Mouse (Mus musculus) midbrain, postnatal 0 days (tissue): ENCODE data around the gene Tfcp2. TPM values are rescaled to one million over a fixed set of nuclear protein-coding genes. Genes with fewer than 3 reads are reported as not detected.

Experiments
- ATAC-seq: fragments of 200-750 bp; cut with Nextera tagmentation; 2 replicates; pipeline ENCODE4 v1.8.0; 2017; ENCODE audit warnings: moderate number of reproducible peaks, mild to moderate bottlenecking, moderate TSS enrichment, moderate library complexity; ENCODE audit not compliant: low FRiP score
- DNase-seq: peaks from one replicate; pipeline ENCODE4 v3.0.0-alpha.2; 2015; ENCODE audit warnings: low spot score
- H3K27ac ChIP-seq: fragments of 300-500 bp; sonication (generic); 2 replicates; pipeline ENCODE4 v1.5.1; 2014; ENCODE audit warnings: low read depth, mild to moderate bottlenecking, low read length, mixed read lengths
- H3K27me3 ChIP-seq: fragments of 300-500 bp; sonication (generic); 2 replicates; pipeline ENCODE4 v1.6.1; 2014; ENCODE audit warnings: low read length, control low read depth, mixed read lengths; ENCODE audit not compliant: insufficient read depth
- H3K36me3 ChIP-seq: fragments of 300-500 bp; sonication (generic); 2 replicates; pipeline ENCODE4 v1.6.1; 2014; ENCODE audit warnings: low read length, control low read depth, mixed read lengths; ENCODE audit not compliant: insufficient read depth
- H3K4me1 ChIP-seq: fragments of 300-500 bp; sonication (generic); 2 replicates; pipeline ENCODE4 v1.6.1; 2014; ENCODE audit warnings: mild to moderate bottlenecking, control low read depth, antibody characterized with exemption, low read length, mixed read lengths; ENCODE audit not compliant: insufficient read depth
- H3K4me2 ChIP-seq: fragments of 300-500 bp; sonication (generic); 2 replicates; pipeline ENCODE4 v1.6.1; 2014; ENCODE audit warnings: low read depth, mild to moderate bottlenecking, low read length, mixed read lengths; ENCODE audit not compliant: poor library complexity, severe bottlenecking
- H3K4me3 ChIP-seq: fragments of 300-500 bp; sonication (generic); 2 replicates; pipeline ENCODE4 v1.5.1; 2014; ENCODE audit warnings: low read depth, mild to moderate bottlenecking, low read length, moderate library complexity
- H3K9ac ChIP-seq: fragments of 300-500 bp; sonication (generic); replicated peaks from 2 replicates; pipeline ENCODE4 v1.6.1; 2014; ENCODE audit warnings: mild to moderate bottlenecking, low read length, moderate library complexity, mixed read lengths; ENCODE audit not compliant: poor library complexity, severe bottlenecking
- H3K9me3 ChIP-seq: fragments of 300-500 bp; sonication (generic); 2 replicates; pipeline ENCODE4 v1.6.1; 2016; ENCODE audit warnings: low read length, control low read depth
- CTCF ChIP-seq: IDR thresholded peaks from 2 replicates; pipeline ENCODE4 v1.5.1; 2016; ENCODE audit warnings: antibody characterized with exemption, mild to moderate bottlenecking
- WGBS: fragments of 180-500 bp; shearing (Covaris S2); extraction: QIAGEN DNeasy Blood & Tissue Kit; methylation state at CpG from one replicate; pipeline ENCODE4 v1.1.7; 2014; 5-methylcytosine and 5-hydroxymethylcytosine counted together
- polyA plus RNA-seq: library from polyadenylated mRNA; unstranded; fragments of >200 nt; fragmentation: Nextera tagmentation; extraction: Ambion mirVana; gene quantifications from 2 replicates; pipeline ENCODE4 v1.2.1, GENCODE M21; 2015
- total RNA-seq: library from RNA; depleted of rRNA; stranded (reverse); fragments of >200 nt; gene quantifications from 2 replicates; pipeline ENCODE4 v1.2.3, GENCODE M21; 2014; rRNA removed

Gene Tfcp2
- total RNA-seq (30.4 and 33.6 TPM in 2 replicates), polyA plus RNA-seq (33.0 and 36.7 TPM in 2 replicates)

DNA sequence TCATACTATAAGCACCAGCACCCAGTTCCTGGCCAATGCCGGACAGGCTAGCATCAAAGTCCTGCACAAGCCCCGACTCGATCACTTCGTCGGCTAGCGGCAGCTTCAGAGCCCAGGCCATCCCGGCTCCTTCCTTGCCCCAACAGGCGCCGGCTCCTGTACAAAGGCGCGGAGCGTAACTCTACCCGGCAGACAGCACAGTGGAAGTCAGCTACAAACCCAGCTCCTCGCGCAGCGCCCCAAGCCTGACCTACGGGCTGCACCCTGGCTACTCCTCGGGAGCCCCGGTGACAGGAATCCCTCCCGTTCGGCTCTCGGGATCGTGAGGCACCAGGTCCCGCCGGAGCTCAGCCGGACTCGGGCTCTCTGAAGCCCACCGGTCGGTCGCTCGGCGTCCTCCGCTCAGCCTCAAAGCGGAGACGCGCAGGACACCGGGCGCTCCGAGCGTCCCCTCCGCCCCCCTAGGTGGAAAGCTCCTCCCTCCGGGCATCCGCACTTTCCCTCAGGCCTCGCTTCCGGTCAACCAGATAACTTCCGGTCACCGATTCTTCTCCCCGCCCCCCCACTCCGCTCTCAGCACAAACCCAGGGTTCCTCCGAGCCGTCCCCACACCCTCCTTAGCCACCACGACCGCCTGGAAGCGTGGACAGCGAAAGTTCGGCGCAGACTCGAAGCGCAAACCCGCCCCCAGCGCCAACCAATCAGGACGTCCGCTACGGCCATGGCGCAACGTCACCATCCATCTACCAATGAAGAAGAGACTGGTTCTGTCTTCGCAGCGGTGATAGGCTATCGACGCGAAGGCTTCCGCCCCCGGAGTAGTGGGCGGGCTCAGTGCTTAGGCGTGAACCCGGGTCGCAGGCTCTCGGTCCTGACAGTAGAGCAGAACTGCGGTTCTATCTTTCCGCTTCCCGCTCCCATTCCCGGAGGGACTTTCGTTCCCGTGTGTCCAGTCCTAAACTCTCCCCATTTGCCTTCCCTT is at the start of gene Tfcp2:
Gene Tfcp2, minus strand, starts transcription at position 683 of the 982 bp plus-strand sequence.
- H3K9me3 ChIP-seq: no peaks in the 10 kb centered on the region
- H3K27ac ChIP-seq: peak within 1 kb of the TSS; percentile 83

GRCm38 (mm10) chr15:100600696-100601272 is 49.0 kb upstream of the Tfcp2 start:
- peak overlapping the region; percentile 80 for H3K4me2 ChIP-seq
- no peak overlapping the region; the same call in 1 of the 2 replicates for H3K27ac ChIP-seq
- peak overlapping the region; percentile 85; the same call in 1 of the 2 replicates for H3K4me3 ChIP-seq
- H3K36me3 ChIP-seq: no peaks in the 10 kb centered on the region
- H3K9ac ChIP-seq: 0 out of 2 replicates have a peak overlapping the region, but pooled peaks have one; percentile 99
- H3K4me1 ChIP-seq: no peaks in the 10 kb centered on the region; the same call in 1 of the 2 replicates
- no peaks in the 10 kb centered on the region for H3K9me3 ChIP-seq
- ATAC-seq: no peak
- DNase-seq: no peak
- 21% methylated on average over 21 of the region's 21 CpGs for WGBS
- no peaks in the 10 kb centered on the region for H3K27me3 ChIP-seq
- TF ChIP-seq CTCF: no peak

More for the DNA sequence above, at the start of gene Tfcp2:
- H3K4me2 ChIP-seq: peak within 1 kb of the TSS; percentile 89
- WGBS: under 1% methylated on average over 81 of the region's 84 CpGs
- H3K4me1 ChIP-seq: peaks cover 4% of the 10 kb centered on the region; the same call in 1 of the 2 replicates
- no peak for TF ChIP-seq CTCF
- DNase-seq (peak; percentile 99), ATAC-seq (peak; percentile 99)
- peak within 1 kb of the TSS; percentile 82 for H3K4me3 ChIP-seq
- no peaks in the 10 kb centered on the region for H3K27me3 ChIP-seq
- H3K9ac ChIP-seq: peak within 1 kb of the TSS; percentile 77
- H3K36me3 ChIP-seq: no peaks in the 10 kb centered on the region

DNA sequence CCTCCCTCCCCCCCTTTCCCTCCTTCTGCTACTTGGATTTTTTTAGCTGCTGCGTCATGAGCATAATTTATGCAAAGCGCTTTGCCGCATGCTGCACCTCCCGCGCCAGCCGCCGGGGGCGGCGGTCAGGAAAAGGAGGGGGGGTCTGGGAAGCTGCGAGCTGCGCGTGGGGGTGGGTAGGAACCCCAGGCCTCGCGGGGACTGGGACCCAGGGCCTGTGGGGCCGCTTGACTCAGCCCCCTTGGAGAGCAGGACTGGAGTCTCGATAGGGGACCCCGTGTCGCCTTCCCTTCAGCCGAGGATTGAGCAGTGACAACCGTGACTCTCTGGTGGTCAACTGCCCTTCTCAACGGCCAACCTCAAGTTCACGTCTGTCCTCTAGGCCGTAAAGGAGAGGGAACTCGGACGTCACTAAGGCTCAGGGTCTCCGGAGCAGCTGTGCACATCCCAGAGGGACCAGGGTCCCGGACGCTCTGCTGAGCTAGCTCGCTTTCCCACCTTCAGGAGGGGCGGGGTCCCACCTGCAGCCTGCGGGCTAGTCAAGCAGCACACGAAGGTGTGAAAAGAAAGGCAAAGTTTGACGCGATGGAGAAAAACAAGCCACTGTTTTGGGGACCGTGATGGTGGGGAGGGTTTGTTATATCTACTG is 48.4 kb upstream of the Tfcp2 start:
- WGBS: under 1% methylated on average over 33 of the region's 35 CpGs
- peak overlapping the region; percentile 83 for H3K27ac ChIP-seq
- peak overlapping the region; percentile 99 for H3K9ac ChIP-seq
- H3K4me2 ChIP-seq: peak overlapping the region; percentile 80
- no peaks in the 10 kb centered on the region for H3K36me3 ChIP-seq
- ATAC-seq (peak; percentile 85), DNase-seq (peak; percentile 93)
- TF ChIP-seq CTCF: peak; percentile 76
- no peaks in the 10 kb centered on the region for H3K27me3 ChIP-seq
- no peaks in the 10 kb centered on the region; the same call in 1 of the 2 replicates for H3K4me1 ChIP-seq
- H3K9me3 ChIP-seq: no peaks in the 10 kb centered on the region
- peak overlapping the region; percentile 85 for H3K4me3 ChIP-seq

DNA sequence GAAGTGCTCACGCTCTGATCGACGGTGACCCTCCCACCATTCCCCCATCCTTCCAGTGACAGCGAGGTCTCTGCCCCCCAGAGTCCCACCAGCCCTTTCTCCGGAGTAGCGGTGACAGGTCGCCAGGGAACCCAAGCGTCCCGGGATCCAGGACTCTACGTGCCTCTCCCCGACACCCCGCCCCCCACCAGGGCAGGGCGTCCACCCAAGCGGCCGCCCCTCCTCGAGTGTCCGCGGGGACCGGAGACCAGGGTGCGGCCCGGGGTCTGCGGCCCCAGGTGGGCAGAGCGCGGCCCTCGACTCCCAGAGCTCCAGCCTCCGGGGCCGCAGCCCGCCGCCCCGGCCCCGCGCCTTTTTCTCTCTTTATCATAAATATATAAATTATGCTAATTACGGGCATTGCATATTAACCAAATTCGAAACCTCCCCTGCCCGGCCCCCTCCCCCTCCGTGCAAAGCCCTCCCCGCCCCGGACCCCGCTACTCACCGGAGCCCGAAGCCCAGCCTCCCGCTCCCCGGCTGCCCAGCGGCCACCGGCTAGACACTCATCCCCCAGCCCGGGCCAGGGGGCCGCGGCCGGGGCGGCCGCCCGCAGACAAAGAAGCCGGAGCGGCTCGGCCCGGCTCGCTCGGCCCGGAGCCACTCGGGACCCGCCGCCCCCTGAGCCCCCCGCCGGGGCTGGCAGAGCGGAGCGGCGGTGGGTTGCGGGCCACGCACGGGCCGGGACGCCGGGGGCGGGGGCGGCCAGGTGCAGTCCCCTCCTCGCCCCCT is 47.7 kb upstream of the Tfcp2 start, which contains the start of gene Pou6f1:
Gene Pou6f1, minus strand, starts transcription at position 709 of the 771 bp plus-strand sequence.
- peak within 1 kb of the TSS; percentile 99 for H3K9ac ChIP-seq
- H3K36me3 ChIP-seq: no peaks in the 10 kb centered on the region
- ATAC-seq (peak; percentile 74), DNase-seq (peak; percentile 24)
- no peaks in the 10 kb centered on the region for H3K27me3 ChIP-seq
- WGBS: 1% methylated on average over 47 of the region's 76 CpGs
- H3K4me3 ChIP-seq: peak within 1 kb of the TSS; percentile 85
- TF ChIP-seq CTCF: no peak
- peak within 1 kb of the TSS; percentile 83 for H3K27ac ChIP-seq
- H3K4me1 ChIP-seq: no peaks in the 10 kb centered on the region; the same call in 1 of the 2 replicates
- H3K4me2 ChIP-seq: peak within 1 kb of the TSS; percentile 80
- H3K9me3 ChIP-seq: no peaks in the 10 kb centered on the region

DNA sequence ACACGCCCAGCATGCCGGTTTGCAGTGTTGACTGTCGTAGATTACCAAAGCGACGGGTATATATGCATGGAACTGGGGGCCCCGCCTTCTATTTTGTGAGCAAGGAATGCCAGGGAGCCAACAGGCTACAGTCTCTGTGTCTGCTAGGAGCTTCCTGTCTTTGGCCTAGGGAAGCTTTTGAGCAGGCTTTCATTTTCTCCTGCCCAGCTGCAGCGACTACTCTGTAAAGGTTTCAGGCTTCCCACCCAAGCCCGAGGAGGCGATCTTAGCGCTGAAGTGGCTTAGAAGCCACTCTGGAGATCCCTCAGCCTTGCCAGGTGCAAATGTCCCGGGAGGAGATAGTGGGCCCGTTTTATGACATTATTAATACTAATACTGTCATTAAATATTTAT is 47.1 kb upstream of the Tfcp2 start:
- H3K36me3 ChIP-seq: no peaks in the 10 kb centered on the region
- H3K27me3 ChIP-seq: no peaks in the 10 kb centered on the region
- H3K4me3 ChIP-seq: peak overlapping the region; percentile 85
- peak overlapping the region; percentile 80 for H3K4me2 ChIP-seq
- WGBS: under 1% methylated on average over 12 of the region's 12 CpGs
- TF ChIP-seq CTCF: no peak
- no peaks in the 10 kb centered on the region for H3K9me3 ChIP-seq
- H3K27ac ChIP-seq: peak overlapping the region; percentile 83
- DNase-seq (peak; percentile 70), ATAC-seq (peak; percentile 25; the same call in 1 of the 2 replicates)
- H3K9ac ChIP-seq: peak overlapping the region; percentile 99
- no peaks in the 10 kb centered on the region for H3K4me1 ChIP-seq
